ENCODE assay signal across 8 mouse cellular contexts in the genomic region with DNA sequence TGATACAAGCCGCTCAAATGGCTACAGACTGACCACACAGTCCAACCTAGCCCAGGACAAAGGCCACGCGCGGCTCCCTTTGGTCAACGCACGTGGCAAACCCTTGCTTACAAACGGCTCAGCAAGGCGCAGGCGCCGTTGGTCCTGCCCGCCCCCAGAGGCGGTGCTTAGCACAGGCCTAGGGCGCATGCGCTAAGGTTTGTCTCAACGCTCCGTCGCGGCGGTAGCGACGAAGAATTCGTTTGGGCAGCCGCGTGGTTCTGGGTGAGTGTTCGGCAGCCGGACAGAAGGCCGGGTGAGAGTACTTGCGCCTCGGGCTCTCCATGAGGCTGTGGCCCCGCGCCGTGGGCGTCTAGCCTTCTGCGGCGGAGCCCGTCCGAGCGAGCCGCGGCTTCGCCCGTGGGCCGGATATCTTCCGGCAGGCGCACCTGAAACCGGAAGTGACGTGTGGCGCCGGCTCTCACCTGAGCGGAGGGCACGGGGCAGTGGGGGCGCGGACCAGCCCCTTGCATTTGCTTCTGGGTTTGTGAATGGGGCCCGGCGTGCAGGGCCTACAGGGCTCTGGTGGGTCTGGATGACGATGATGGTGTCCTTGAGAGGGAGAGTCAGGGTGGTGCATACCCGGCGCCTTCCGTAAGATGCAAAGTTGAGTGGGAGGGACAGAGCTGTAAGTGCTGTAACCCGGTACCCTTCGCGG. TPM values are rescaled to one million over a fixed set of nuclear protein-coding genes. Genes with fewer than 3 reads are reported as not detected.
DNase-seq lines count a peak whose midpoint lies in the region; ATAC-seq and TF ChIP-seq lines count a peak whose summit lies in the region.

A gene (plus strand): TSS at position 186 of the 697 bp plus-strand sequence.

- ATAC-seq in G1E (ENCODE audit: extremely low read depth, insufficient number of reproducible peaks, low FRiP score, poor library complexity, severe bottlenecking): peak; percentile 62
- peak; percentile 98 for ATAC-seq in forebrain, postnatal 0 days
- peak; percentile 70 to 76 for ATAC-seq in hematopoietic stem cell, adult 5-6 weeks (replicated peaks in 1 of 2; ENCODE audit: insufficient read depth in 1 of 2, low FRiP score in 2 of 2, low TSS enrichment in 1 of 2, low read depth in 1 of 2, poor library complexity in 2 of 2, severe bottlenecking in 2 of 2)
- ATAC-seq in lung, embryonic 16.5 days (ENCODE audit: low read depth): peak; percentile 97

- H3K27me3 ChIP-seq in G1E (ENCODE audit: insufficient read depth, low read length): no peaks in the 10 kb centered on the region
- no peaks in the 10 kb centered on the region for H3K27me3 ChIP-seq in forebrain, postnatal 0 days (ENCODE audit: insufficient read depth, low read length)
- no peaks in the 10 kb centered on the region for H3K27me3 ChIP-seq in lung, embryonic 16.5 days (ENCODE audit: control insufficient read depth, insufficient read depth, low read depth, low read length)

- peak within 1 kb of the TSS; percentile 89 for H3K27ac ChIP-seq in forebrain, postnatal 0 days (ENCODE audit: low read depth, low read length)
- peak within 1 kb of the TSS; percentile 72 for H3K27ac ChIP-seq in lung, embryonic 16.5 days (ENCODE audit: low read length)

- peak within 1 kb of the TSS; percentile 84 for H3K4me2 ChIP-seq in forebrain, postnatal 0 days (ENCODE audit: low read depth)
- H3K4me2 ChIP-seq in lung, embryonic 16.5 days (ENCODE audit: low read depth, low read length): peak within 1 kb of the TSS; percentile 83

- peak within 1 kb of the TSS; percentile 81 for H3K4me3 ChIP-seq in G1E (ENCODE audit: low read depth, low read length)
- peak within 1 kb of the TSS; percentile 81 for H3K4me3 ChIP-seq in forebrain, postnatal 0 days (ENCODE audit: low read depth, low read length)
- H3K4me3 ChIP-seq in lung, embryonic 16.5 days (ENCODE audit: low read length): peak within 1 kb of the TSS; percentile 79

- DNase-seq in G1E (ENCODE audit: low spot score): peak; percentile 85
- DNase-seq in cerebellum, adult 18-20 months: peak; percentile 93 to 96
- DNase-seq in forebrain, postnatal 0 days: peak; percentile 99
- peak; percentile 72 for DNase-seq in layer of hippocampus, adult 9-10 months (ENCODE audit: low spot score)
- peak; percentile 83 for DNase-seq in ovary, postnatal 10 days (ENCODE audit: low spot score)
- DNase-seq in thymus, postnatal 10 days (ENCODE audit: low spot score in 2 of 2): peak; percentile 86 to 93

- peaks cover 30% of the 10 kb centered on the region for H3K4me1 ChIP-seq in G1E (ENCODE audit: insufficient read depth, low read depth, low read length)
- H3K4me1 ChIP-seq in forebrain, postnatal 0 days (ENCODE audit: insufficient read depth): peaks cover 9% of the 10 kb centered on the region
- peaks cover 11% of the 10 kb centered on the region for H3K4me1 ChIP-seq in lung, embryonic 16.5 days (replicated peaks; ENCODE audit: control insufficient read depth, insufficient read depth, low read length)

- TF ChIP-seq CTCF in G1E (IDR thresholded peaks at IDR 0.05; ENCODE audit: low read depth, low read length): no peak
- peak; percentile 51 for TF ChIP-seq CTCF in forebrain, postnatal 0 days (IDR thresholded peaks at IDR 0.05; ENCODE audit: low read depth)

- peaks cover 34% of the 10 kb centered on the region for H3K36me3 ChIP-seq in G1E (replicated peaks)
- H3K36me3 ChIP-seq in forebrain, postnatal 0 days (ENCODE audit: insufficient read depth): peaks cover 19% of the 10 kb centered on the region
- peaks cover 8% of the 10 kb centered on the region; the same call in 1 of the 2 replicates for H3K36me3 ChIP-seq in lung, embryonic 16.5 days (ENCODE audit: control insufficient read depth, insufficient read depth, low read length)

- no peaks in the 10 kb centered on the region for H3K9me3 ChIP-seq in G1E (replicated peaks)
- no peaks in the 10 kb centered on the region for H3K9me3 ChIP-seq in forebrain, postnatal 0 days (ENCODE audit: low read length)
- no peaks in the 10 kb centered on the region for H3K9me3 ChIP-seq in lung, embryonic 16.5 days (ENCODE audit: control insufficient read depth, low read length)

- under 1% methylated on average over 62 of the region's 62 CpGs for WGBS in forebrain, postnatal 0 days
- WGBS in lung, embryonic 16.5 days: under 1% methylated on average over 62 of the region's 62 CpGs

- peak within 1 kb of the TSS; percentile 72 for H3K9ac ChIP-seq in forebrain, postnatal 0 days
- peak within 1 kb of the TSS; percentile 86 for H3K9ac ChIP-seq in lung, embryonic 16.5 days (ENCODE audit: low read length)

RNA-seq across cellular contexts. Expression of the gene that starts here (rescaled TPM):
- total RNA-seq in G1E (2014; fragmentation: Nextera tagmentation) (31.5 and 32.6 TPM in 2 replicates), G1E (2017) (15.7 and 18.8 TPM in 2 replicates)
- 1.5 and 1.7 TPM in 2 replicates for polyA plus RNA-seq in G1E (2012)
- total RNA-seq in forebrain, postnatal 0 days (2014; rRNA removed): 15.2 and 18.0 TPM in 2 replicates
- 12.6 and 19.5 TPM in 2 replicates for polyA plus RNA-seq in forebrain, postnatal 0 days (2015; fragmentation: Nextera tagmentation; extraction: Ambion mirVana)
- total RNA-seq in hematopoietic stem cell, adult 5-6 weeks (2017): 29.1 and 31.3 TPM in 2 replicates
- polyA plus RNA-seq in lung, embryonic 16.5 days (2015; fragmentation: Nextera tagmentation; extraction: Ambion mirVana): 16.8 and 18.5 TPM in 2 replicates

Comparison
In these comparisons a context has a peak if more than half of its experiments do, and no peak if none do; other contexts are left out.
1. Peak in every context shown above with its lines: DNase-seq, ATAC-seq, H3K4me3 ChIP-seq and H3K27ac ChIP-seq.